Mouse (Mus musculus) midbrain, postnatal 0 days (tissue): ENCODE results near the gene Cradd. TPM values are rescaled to one million over a fixed set of nuclear protein-coding genes. Genes with fewer than 3 reads are reported as not detected.
A peak's percentile ranks its signal among the peaks of the same experiment; 100 is the strongest.

Experiments used
- ATAC-seq: fragments of 200-750 bp; cut with Nextera tagmentation; 2 replicates; pipeline ENCODE4 v1.8.0; 2017; ENCODE audit warnings: moderate number of reproducible peaks, mild to moderate bottlenecking, moderate TSS enrichment, moderate library complexity; ENCODE audit not compliant: low FRiP score
- DNase-seq: peaks from one replicate; pipeline ENCODE4 v3.0.0-alpha.2; 2015; ENCODE audit warnings: low spot score
- H3K27ac ChIP-seq: fragments of 300-500 bp; sonication (generic); 2 replicates; pipeline ENCODE4 v1.5.1; 2014; ENCODE audit warnings: low read depth, mild to moderate bottlenecking, low read length, mixed read lengths
- H3K27me3 ChIP-seq: fragments of 300-500 bp; sonication (generic); 2 replicates; pipeline ENCODE4 v1.6.1; 2014; ENCODE audit warnings: low read length, control low read depth, mixed read lengths; ENCODE audit not compliant: insufficient read depth
- H3K36me3 ChIP-seq: fragments of 300-500 bp; sonication (generic); 2 replicates; pipeline ENCODE4 v1.6.1; 2014; ENCODE audit warnings: low read length, control low read depth, mixed read lengths; ENCODE audit not compliant: insufficient read depth
- H3K4me1 ChIP-seq: fragments of 300-500 bp; sonication (generic); 2 replicates; pipeline ENCODE4 v1.6.1; 2014; ENCODE audit warnings: mild to moderate bottlenecking, control low read depth, antibody characterized with exemption, low read length, mixed read lengths; ENCODE audit not compliant: insufficient read depth
- H3K4me2 ChIP-seq: fragments of 300-500 bp; sonication (generic); 2 replicates; pipeline ENCODE4 v1.6.1; 2014; ENCODE audit warnings: low read depth, mild to moderate bottlenecking, low read length, mixed read lengths; ENCODE audit not compliant: poor library complexity, severe bottlenecking
- H3K4me3 ChIP-seq: fragments of 300-500 bp; sonication (generic); 2 replicates; pipeline ENCODE4 v1.5.1; 2014; ENCODE audit warnings: low read depth, mild to moderate bottlenecking, low read length, moderate library complexity
- H3K9ac ChIP-seq: fragments of 300-500 bp; sonication (generic); replicated peaks from 2 replicates; pipeline ENCODE4 v1.6.1; 2014; ENCODE audit warnings: mild to moderate bottlenecking, low read length, moderate library complexity, mixed read lengths; ENCODE audit not compliant: poor library complexity, severe bottlenecking
- H3K9me3 ChIP-seq: fragments of 300-500 bp; sonication (generic); 2 replicates; pipeline ENCODE4 v1.6.1; 2016; ENCODE audit warnings: low read length, control low read depth
- CTCF ChIP-seq: IDR thresholded peaks from 2 replicates; pipeline ENCODE4 v1.5.1; 2016; ENCODE audit warnings: antibody characterized with exemption, mild to moderate bottlenecking
- WGBS: fragments of 180-500 bp; shearing (Covaris S2); extraction: QIAGEN DNeasy Blood & Tissue Kit; methylation state at CpG from one replicate; pipeline ENCODE4 v1.1.7; 2014; 5-methylcytosine and 5-hydroxymethylcytosine counted together
- polyA plus RNA-seq: library from polyadenylated mRNA; unstranded; fragments of >200 nt; fragmentation: Nextera tagmentation; extraction: Ambion mirVana; gene quantifications from 2 replicates; pipeline ENCODE4 v1.2.1, GENCODE M21; 2015
- total RNA-seq: library from RNA; depleted of rRNA; stranded (reverse); fragments of >200 nt; gene quantifications from 2 replicates; pipeline ENCODE4 v1.2.3, GENCODE M21; 2014

Cradd gene
- total and polyA plus RNA-seq, 2 experiments from 2014 or later: 8.2 to 9.2 TPM

DNA sequence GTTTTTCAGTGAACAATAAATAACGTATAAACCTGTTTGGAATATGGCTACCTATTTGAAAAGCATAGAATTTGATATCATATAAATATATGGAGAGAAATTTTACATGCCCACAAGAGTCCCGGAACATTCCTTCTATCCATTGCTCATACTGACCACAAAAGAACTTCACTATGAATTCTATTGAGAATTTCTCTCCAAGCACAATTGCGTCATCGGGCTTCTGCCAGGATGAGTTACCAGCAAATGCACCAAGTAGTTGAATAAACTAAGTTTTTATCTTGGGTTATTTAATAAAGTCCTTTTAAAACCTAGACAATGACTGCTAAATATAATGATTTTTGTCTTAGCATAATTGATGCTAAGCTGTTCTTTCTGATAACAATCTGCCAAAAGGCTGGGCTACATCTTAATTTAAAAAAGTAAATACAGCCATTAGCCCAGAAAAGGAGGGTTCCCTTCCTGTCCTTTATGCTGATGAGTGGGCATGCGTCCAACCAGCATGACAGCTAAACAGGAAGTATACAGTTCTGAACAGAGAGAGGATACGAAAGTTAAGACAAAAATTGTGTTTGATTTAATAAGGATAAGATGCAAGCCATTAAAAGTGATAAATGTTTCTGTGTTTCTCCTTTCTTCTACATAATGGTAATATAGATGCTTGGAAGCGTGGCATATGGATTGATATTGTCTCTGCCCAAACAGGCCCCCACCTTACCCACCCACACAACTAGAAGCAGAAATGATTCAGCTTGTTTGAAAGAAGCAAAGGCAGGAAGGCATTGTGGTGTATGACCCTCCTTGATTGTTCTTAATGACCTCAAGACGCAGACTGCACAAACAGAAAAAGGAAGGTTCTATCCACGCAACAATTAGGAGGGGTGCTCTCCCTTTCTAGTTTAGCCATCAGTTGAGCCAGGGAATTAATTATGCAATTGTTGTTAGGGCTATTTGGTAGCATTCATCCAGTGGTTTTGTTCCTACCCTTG, 6.7 kb upstream of the Cradd start:
- no peak overlapping the region for H3K9ac ChIP-seq
- no peaks in the 10 kb centered on the region for H3K36me3 ChIP-seq
- H3K4me1 ChIP-seq: no peaks in the 10 kb centered on the region
- ATAC-seq: no peak
- H3K4me3 ChIP-seq: no peak overlapping the region
- H3K4me2 ChIP-seq: no peak overlapping the region
- H3K27me3 ChIP-seq: no peaks in the 10 kb centered on the region
- H3K9me3 ChIP-seq: no peaks in the 10 kb centered on the region
- no peak for DNase-seq
- no peak for TF ChIP-seq CTCF
- WGBS: 79% methylated on average over 9 of the region's 9 CpGs
- no peak overlapping the region for H3K27ac ChIP-seq

- no peak overlapping the region for H3K4me2 ChIP-seq
- no peak overlapping the region for H3K4me3 ChIP-seq
- WGBS: 92% methylated on average over 1 of the region's 1 CpGs
- DNase-seq (no peak), ATAC-seq (no peak)
- no peaks in the 10 kb centered on the region for H3K36me3 ChIP-seq
- H3K9ac ChIP-seq: no peak overlapping the region
- no peak for TF ChIP-seq CTCF
- H3K9me3 ChIP-seq: no peaks in the 10 kb centered on the region
- no peaks in the 10 kb centered on the region for H3K27me3 ChIP-seq
- no peaks in the 10 kb centered on the region for H3K4me1 ChIP-seq
- H3K27ac ChIP-seq: no peak overlapping the region
Measured at GRCm38 (mm10) chr10:95329884-95330283, 6.0 kb upstream of the Cradd start.

GRCm38 (mm10) chr10:95324278-95324631, 322 bp upstream of the Cradd start:
- H3K27ac ChIP-seq: no peak overlapping the region
- H3K4me3 ChIP-seq: no peak overlapping the region
- peaks cover 6% of the 10 kb centered on the region for H3K4me1 ChIP-seq
- no peak overlapping the region for H3K9ac ChIP-seq
- no peaks in the 10 kb centered on the region for H3K27me3 ChIP-seq
- ATAC-seq: no peak
- no peaks in the 10 kb centered on the region for H3K36me3 ChIP-seq
- H3K4me2 ChIP-seq: no peak overlapping the region
- no peak for DNase-seq
- WGBS: 52% methylated on average over 1 of the region's 1 CpGs
- no peaks in the 10 kb centered on the region for H3K9me3 ChIP-seq
- TF ChIP-seq CTCF: no peak

DNA sequence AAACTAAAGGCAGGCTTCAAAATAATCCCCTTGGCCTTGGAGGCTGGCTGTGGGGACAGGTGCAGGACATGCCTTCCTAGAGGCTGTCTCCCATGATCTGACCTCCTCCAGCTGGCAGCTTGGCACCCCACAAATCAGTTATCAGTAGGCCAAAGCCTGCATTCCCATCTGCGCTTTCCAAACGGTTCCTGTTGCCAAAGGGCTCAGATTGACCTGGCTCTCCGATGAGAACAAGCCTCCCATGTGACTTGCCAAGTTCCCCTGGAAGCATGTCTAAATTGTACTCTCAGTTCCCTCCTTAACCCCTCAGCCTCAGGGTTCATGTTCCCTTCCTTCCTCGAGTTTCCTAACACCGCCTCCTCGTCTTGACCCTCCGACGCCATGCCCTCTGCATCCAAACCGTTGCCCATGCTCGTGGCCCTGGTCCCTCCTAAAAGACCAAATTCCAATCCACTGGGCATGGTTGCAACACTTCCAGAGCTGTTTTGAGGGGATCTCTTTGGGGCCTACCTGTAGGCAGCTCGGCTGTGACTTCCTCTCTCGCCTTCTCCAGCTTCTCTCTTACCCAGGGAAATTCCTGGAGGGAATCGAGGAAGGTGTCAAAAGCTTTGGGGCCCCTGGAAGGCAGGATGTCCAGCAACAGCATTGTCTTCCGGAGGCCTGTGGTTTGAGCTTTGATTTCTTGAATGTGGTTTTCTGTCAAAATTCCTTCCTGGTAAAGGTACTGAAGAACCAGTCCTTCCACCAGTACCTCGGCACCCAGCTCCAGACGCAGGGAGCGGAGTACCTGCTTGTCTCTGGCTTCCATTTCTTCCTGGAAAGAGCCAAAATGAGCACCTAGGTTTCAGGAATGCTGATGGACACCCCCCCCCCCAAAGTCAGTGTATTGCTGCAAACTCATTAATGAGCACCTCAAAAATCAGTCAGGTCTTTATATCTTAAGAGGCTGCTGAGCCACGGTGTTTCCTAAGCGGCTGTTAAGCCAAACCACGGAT, 1.6 kb downstream of the Cradd start:
- TF ChIP-seq CTCF: no peak
- no peaks in the 10 kb centered on the region for H3K9me3 ChIP-seq
- H3K27ac ChIP-seq: peak overlapping the region; percentile 90
- H3K4me1 ChIP-seq: peaks cover 6% of the 10 kb centered on the region
- DNase-seq (peak; percentile 82), ATAC-seq (no peak)
- H3K9ac ChIP-seq: no peak overlapping the region
- WGBS: 60% methylated on average over 20 of the region's 20 CpGs
- H3K36me3 ChIP-seq: no peaks in the 10 kb centered on the region
- H3K27me3 ChIP-seq: no peaks in the 10 kb centered on the region
- H3K4me2 ChIP-seq: peak overlapping the region; percentile 71
- no peak overlapping the region for H3K4me3 ChIP-seq

GRCm38 (mm10) chr10:95319001-95319400, 4.9 kb downstream of the Cradd start:
- Histone ChIP-seq H3K4me2 (no peak overlapping the region), H3K36me3 (no peaks in the 10 kb centered on the region), H3K9ac (no peak overlapping the region), H3K4me3 (no peak overlapping the region), H3K27ac (no peak overlapping the region), H3K4me1 (peaks cover 6% of the 10 kb centered on the region), H3K9me3 (no peaks in the 10 kb centered on the region), H3K27me3 (no peaks in the 10 kb centered on the region)
- ATAC-seq (no peak), DNase-seq (no peak)
- no peak for TF ChIP-seq CTCF
- WGBS: 91% methylated on average over 13 of the region's 13 CpGs
